Mouse (Mus musculus) lung, postnatal 0 days (tissue): Measurements from ENCODE around the gene Zic2.

Experiments used
- CTCF ChIP-seq: IDR thresholded peaks from 2 replicates; pipeline ENCODE4 v1.5.1; 2016; ENCODE audit warnings: antibody characterized with exemption, mild to moderate bottlenecking
- EP300 ChIP-seq: IDR thresholded peaks from 2 replicates; pipeline ENCODE4 v1.6.1; 2016; ENCODE audit warnings: antibody characterized with exemption, mild to moderate bottlenecking, control low read depth

DNA sequence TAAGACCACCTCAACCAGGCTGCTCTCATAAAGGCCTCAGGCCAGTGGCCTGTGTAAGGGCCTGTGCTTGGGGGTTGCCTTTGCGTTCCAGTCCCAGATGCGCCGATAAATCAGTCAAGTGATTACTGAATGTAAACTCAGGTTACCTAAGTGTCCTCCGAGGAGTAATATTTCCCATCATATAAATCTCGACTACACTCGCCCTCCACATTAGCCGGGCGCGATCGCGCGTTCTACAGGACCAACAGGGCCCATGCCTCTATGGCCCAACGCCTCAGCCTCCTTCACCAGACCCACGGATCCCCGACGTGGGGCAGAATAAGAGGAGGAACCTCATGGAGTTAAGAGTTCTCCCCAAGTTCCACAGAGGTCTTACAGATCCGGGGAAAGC, 12.6 kb upstream of the Zic2 start:
- TF ChIP-seq CTCF: no peak
- no peak for TF ChIP-seq EP300
